Mouse (Mus musculus) urinary bladder, adult 18-20 months (tissue): Measurements from ENCODE around the gene Atg4a-ps.
"Not testable (repeated sequence)": the region's sequence is repeated elsewhere in the genome, so short reads cannot be mapped to it uniquely, and the experiment has no call there.

Experiments used
- DNase-seq, 2 experiments: peaks; one replicate each; pipeline ENCODE4 v3.0.0; 2022; ENCODE audit warnings: low spot score in 2 of 2, mixed read lengths in 2 of 2

Atg4a-ps gene

GRCm38 (mm10) chr3:103645968-103646367, at the start of gene Atg4a-ps:
Gene Atg4a-ps (minus strand): TSS chr3:103646068.
- DNase-seq, result not testable (repeated sequence)

- no peak for DNase-seq
These were observed 49.7 kb upstream of the Atg4a-ps start for GRCm38 (mm10) chr3:103695556-103695955.

GRCm38 (mm10) chr3:103690506-103690905, 44.6 kb upstream of the Atg4a-ps start:
- no peak for DNase-seq

- DNase-seq, result no peak
These were observed 43.2 kb upstream of the Atg4a-ps start for GRCm38 (mm10) chr3:103689043-103689442.

GRCm38 (mm10) chr3:103683966-103684319, 38.1 kb upstream of the Atg4a-ps start:
- DNase-seq, result no peak

- no peak for DNase-seq
These were observed 37.5 kb upstream of the Atg4a-ps start for GRCm38 (mm10) chr3:103683234-103683965.

- no peak for DNase-seq
These were observed 36.6 kb upstream of the Atg4a-ps start for GRCm38 (mm10) chr3:103682473-103682872.

- DNase-seq, result no peak
These were observed 32.9 kb upstream of the Atg4a-ps start for GRCm38 (mm10) chr3:103678811-103679210.

GRCm38 (mm10) chr3:103672716-103673115, 26.8 kb upstream of the Atg4a-ps start:
- no peak for DNase-seq

GRCm38 (mm10) chr3:103672113-103672512, 26.2 kb upstream of the Atg4a-ps start:
- DNase-seq, result no peak

GRCm38 (mm10) chr3:103663385-103663784, 17.5 kb upstream of the Atg4a-ps start:
- DNase-seq, result no peak

- DNase-seq, result no peak
These were observed 15.8 kb upstream of the Atg4a-ps start for GRCm38 (mm10) chr3:103661714-103662113.

- no peak for DNase-seq
These were observed 14.1 kb upstream of the Atg4a-ps start for GRCm38 (mm10) chr3:103660012-103660411.

- DNase-seq, result no peak
These were observed 4.5 kb upstream of the Atg4a-ps start for GRCm38 (mm10) chr3:103650406-103650805.

GRCm38 (mm10) chr3:103649716-103650115, 3.8 kb upstream of the Atg4a-ps start:
- no peak for DNase-seq

- no peak for DNase-seq
These were observed 2.6 kb upstream of the Atg4a-ps start for GRCm38 (mm10) chr3:103648486-103648885.

GRCm38 (mm10) chr3:103647164-103647867, 1.4 kb upstream of the Atg4a-ps start:
- DNase-seq, result no peak

GRCm38 (mm10) chr3:103641301-103641700, 4.6 kb downstream of the Atg4a-ps start:
- no peak for DNase-seq

- no peak for DNase-seq
These were observed 5.6 kb downstream of the Atg4a-ps start for GRCm38 (mm10) chr3:103640226-103640803.

- DNase-seq, result no peak
These were observed 8.2 kb downstream of the Atg4a-ps start for GRCm38 (mm10) chr3:103637641-103638040.

- no peak for DNase-seq
These were observed 11.6 kb downstream of the Atg4a-ps start for GRCm38 (mm10) chr3:103634256-103634655.

- DNase-seq, result no peak
These were observed 12.0 kb downstream of the Atg4a-ps start for GRCm38 (mm10) chr3:103633831-103634230.

- no peak for DNase-seq
These were observed 12.7 kb downstream of the Atg4a-ps start for GRCm38 (mm10) chr3:103633124-103633523.
